Mouse (Mus musculus) thymus, postnatal 0 days (tissue): Measurements from ENCODE around the gene Myo10. TPM values are rescaled to one million over a fixed set of nuclear protein-coding genes. Genes with fewer than 3 reads are reported as not detected.

Source experiments
- DNase-seq: peaks from one replicate; pipeline ENCODE4 v3.0.0-alpha.2; 2015; ENCODE audit warnings: low spot score
- polyA plus RNA-seq: library from polyadenylated mRNA; unstranded; fragments of >200 nt; fragmentation: Nextera tagmentation; extraction: Ambion mirVana; gene quantifications from 2 replicates; pipeline ENCODE4 v1.2.1, GENCODE M21; 2015

The Myo10 gene
- polyA plus RNA-seq, 1 experiment from 2014 or later: 16.3 TPM

DNA sequence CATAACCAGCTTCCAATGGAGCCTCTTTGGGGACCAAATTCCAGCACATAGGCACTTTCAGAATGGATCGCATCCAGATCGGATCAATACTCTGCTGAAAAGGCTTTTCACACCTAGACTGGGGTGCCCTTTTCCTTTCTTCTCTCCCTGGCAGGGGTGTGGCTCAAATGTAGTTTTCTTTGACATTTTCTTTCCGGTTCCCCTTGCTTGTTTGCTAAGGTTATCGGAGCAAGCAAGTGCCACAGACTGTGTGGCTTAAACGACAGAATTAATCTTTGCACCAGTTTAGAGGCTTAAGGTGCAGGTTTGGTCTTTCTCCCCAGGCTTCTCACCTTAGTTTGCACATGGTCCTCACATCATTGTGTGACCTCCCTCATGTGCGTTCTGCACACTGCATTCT lies 11.1 kb upstream of the Myo10 start:
- DNase-seq: no peak

DNA sequence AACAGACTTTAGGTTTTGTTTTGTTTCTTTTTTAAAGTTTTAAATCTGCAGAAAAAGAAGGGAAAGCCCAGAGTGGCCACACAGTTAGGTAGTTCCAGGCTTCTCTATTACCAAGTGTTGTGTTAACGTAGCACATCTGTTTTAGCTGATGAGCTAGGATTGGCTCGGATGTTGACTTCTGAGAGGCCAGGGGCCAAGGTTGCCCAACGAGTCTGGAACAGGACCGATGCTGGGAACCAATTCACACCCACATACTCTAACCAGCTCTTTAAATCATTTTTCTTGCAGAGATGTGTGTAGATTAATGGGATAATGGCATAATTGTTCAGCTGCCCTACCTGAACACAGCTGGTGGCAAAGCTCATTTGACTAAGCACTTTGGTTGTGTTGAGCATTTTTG lies 1.8 kb upstream of the Myo10 start:
- no peak for DNase-seq

DNA sequence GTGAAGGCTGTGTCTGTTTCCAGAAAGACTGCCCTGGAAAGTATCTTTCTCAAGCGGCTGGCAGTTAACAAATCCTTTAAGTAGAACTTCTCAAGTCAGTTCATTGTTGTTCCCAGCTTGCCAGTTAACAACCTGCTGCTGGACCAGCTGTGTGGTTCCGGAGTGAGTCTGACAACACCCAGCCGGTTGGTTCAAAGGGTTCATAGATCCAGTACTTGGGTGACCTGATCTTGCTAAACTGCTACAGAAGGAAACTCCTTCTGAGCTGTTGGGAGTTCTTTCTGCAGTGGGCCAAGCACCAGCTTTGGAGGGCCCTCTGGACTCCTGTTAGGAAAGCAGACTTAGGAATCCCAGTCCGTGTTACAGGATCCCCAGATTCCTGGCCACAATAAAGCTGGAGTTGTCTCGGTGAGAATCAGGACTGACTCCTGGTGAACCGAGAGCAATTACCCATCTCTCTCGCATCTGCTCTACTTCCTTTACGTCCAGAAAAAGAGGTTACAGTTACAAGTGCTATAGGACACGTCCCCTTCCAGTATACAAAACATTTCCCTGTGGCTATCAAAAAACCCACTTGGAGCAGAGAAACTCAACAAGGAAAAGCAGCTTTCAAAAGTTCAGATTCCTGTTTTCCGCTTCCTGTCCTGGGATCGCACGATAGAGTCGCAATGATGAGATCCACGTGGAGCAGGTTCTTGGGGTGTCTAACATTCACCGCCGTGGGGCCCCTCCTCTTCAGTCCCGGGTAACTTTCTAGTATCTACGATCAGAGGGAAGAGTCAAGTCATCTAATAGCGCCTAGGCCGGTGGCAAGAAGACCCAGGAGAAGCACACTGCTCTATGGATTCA lies 750 bp upstream of the Myo10 start:
- DNase-seq: no peak

DNA sequence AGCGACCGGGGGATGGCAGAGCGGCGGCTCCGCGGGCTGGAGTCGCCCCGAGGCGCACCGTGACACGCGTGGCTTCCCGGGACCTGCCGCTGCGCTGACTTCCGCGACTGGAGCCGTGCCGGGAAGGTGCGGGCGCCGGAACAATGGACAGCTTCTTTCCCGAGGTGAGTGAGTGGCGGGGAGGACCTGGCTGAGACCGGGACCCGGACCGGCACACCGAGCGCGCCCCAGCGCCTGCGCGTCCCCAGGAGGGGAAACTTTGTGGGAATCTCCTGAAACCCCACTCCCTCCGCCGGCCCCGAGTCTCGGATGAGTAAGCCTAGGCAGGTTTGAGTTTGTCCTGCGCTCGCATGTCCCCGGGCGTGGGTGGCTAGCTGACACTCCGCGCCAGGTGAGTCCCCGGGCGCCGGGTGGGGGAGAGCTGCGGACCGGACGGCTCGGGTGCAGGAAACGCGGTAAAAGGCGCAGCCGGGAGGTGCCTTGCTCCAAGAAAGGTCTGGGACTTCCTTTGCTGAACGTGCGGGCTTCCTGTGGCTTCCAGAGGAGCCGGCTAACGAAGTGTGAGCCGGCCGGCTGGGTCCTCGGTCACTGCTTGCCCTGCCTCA lies 644 bp downstream of the Myo10 start:
- DNase-seq: peak; percentile 60

DNA sequence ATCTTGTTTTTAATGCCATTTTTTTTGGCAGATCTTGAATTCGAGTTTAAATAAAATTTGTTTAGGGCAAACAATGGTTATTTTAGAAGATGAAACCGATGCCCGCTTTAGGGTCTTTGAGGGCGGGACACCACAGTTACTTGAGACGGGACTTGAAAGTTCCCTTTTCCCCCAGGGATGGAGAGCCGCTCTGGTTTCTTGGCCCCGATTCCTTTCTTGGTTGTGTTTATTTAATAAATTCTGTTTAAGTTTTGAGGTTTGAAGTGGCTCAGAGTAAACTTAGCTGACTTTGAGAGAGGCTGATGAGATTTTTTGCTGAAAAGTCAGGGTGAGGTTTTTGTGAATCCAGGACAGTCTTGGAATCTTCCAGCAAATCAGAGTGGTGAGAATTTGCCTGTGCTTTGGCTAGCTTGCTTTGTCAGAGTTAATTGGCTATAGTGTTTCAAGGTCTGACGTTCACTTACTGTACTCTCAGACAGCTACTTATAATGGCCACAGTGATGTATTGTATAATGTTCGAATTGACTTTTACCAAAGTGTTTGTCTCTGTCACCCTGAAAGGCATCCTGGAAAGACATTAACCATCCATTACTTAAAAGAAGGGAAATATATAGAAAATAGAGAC lies 1.3 kb downstream of the Myo10 start:
- no peak for DNase-seq

DNA sequence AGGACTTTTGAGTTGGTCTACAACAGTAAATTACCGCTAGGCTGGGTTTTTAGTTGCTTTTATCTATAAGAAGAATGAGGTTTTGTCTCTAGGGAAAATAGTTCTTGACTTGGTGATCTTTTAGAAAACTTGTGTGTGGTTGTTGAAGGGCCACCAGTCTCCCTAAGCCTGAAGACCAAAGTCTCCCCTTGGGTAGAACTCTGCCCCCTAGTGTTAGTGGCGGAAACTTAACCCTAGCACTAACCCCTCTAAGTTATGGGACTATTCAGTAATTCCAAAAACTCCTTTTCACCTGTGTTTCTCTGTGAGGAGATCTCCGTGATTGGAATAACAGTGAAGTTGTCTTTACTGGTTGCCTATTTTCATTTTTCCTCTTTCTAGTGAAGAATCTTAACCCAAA lies 1.9 kb downstream of the Myo10 start:
- peak; percentile 78 for DNase-seq

DNA sequence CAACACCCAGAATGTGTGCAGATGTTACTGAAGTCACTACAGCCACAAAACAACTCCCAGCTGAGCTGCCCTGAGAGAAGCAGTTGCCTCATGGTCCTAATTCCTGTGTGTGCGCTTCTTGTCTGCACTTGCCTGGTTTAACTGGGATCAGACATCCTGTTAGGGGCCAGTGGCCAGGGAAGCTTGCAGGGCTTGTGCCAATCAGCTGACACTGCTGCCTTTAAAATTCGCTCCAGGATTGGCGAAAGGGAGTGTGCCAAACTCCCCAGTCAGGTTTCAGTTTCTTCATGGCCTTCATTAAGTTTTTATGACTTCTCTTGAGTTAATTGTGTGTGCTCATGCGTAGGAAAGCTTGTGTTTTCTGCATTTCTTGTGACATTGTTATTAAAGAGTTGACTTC lies 3.1 kb downstream of the Myo10 start:
- no peak for DNase-seq

DNA sequence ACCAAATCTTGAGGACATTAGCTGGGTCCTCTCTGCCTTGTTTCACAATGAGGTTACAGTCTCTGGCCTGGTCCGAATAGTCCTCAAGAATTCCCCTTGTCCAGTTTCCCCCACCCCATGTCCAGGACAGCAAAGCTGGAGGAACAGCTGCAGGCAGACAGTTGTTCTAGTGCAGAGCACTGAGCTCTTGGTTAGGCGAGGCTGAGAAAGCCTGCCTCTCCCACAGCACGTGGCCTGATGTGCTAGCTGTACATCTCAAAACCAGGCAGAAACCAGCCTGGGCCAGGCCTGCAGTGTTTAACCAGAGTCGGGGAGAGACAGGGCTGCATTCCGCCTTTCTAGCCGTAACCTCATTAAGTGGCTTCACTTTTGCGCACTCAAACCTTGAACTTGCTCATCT lies 4.7 kb downstream of the Myo10 start:
- DNase-seq: no peak

DNA sequence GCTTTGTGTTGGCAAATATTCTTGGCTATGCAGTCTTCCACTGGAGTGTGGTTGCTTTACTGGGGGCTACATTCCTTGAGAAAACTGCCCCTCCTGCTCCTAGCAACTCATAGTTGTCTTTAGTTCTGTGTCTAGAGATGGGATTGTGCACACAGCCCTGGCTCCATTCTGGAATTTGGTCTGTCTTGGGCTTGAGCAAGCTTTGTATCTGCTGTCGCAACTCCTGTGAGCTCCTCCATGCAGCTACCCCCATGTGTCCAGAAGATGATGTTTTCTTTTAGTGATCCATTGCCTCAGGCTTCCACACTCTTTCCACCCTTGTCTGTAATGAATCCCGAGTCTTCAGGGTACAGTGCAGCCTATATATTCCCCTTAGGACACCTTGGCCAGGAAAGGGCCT lies 5.9 kb downstream of the Myo10 start:
- no peak for DNase-seq

DNA sequence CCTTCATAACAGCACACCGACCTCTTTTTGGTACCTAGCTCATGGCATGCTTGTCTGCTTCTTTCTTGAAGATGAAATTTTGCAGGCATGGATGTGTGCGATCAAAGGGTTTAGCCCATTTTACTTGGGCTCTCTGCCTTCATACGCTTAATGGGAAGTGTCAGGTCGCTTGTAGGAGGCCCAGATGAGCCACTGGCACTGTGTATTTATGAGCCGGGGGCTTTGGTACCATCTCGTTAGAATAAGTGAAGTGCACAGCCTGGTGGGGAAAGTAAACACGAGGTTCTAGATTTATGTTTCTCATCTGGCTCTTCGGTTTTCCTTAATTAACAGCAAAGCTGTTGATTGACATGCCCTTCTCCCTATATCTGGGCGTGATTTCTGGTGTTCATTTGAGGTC lies 8.4 kb downstream of the Myo10 start:
- DNase-seq: no peak

DNA sequence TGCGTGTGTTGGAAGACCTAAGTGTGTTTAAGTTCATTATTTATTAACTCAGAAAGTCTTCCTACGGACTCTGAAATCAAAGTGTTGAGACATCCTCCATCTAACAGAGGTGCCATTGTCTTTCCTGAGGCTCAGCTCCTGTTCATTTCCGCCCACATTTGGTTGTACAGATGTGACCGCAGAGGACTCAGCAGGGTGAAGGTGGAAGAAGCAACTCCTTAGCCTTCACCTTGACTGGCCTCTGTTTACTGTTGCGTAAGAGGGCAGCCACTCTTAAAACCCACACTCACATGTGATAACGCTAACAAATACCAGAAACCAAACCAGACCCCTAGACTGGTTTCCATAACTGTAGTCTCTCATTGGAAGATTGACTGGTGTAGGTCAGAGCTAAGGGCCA lies 9.0 kb downstream of the Myo10 start:
- DNase-seq: no peak

DNA sequence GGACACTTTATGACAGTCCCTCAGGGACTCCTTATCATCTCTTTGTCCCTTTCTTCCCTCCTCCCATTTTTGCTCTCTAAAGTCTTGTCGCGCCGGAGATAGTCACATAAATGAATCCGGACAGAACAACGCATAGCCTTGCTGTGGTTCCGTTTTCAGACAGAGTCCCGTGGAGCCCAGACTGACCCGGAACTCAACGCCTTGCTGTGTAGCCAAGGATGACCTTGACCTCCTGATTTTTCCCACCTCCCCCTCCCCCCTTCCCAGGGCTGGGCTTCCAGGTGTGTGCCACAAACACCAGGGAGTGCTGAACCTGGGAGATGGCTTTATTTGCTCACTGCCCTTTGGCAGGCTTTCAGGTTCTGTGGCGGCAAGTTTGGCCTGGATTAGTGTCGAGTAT lies 10.6 kb downstream of the Myo10 start:
- no peak for DNase-seq

DNA sequence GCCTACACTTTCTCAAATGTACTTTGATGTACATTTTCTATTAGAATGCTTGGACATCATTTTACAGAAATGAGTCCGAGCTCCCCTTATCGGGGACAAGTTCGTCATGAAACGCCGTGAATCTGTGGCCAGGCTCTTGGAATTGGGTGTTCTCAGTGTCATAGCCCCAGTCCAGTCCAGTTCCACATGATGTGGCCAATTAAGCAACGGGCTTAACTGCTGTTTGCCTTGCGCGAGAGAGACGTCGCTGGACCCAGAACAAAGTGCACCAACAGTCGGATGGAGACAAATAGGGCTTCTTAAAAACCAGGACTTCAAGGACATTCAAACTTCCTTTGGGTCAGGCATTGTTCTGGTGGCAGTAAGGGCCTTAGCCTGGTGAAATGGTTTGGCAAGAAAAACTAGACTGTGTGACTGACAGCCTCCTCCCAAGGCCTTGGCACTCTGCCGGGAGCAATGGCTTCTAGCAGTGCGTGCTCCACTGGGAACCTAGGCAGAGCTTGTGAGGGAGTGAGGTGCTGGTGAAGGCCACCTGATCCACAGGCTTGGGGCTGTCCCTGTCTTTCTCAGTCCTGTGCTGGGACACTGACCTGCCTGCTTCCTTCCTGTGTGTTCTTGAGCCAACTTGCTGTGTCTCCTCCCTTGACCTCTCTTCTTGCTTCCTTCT lies 11.5 kb downstream of the Myo10 start:
- no peak for DNase-seq

DNA sequence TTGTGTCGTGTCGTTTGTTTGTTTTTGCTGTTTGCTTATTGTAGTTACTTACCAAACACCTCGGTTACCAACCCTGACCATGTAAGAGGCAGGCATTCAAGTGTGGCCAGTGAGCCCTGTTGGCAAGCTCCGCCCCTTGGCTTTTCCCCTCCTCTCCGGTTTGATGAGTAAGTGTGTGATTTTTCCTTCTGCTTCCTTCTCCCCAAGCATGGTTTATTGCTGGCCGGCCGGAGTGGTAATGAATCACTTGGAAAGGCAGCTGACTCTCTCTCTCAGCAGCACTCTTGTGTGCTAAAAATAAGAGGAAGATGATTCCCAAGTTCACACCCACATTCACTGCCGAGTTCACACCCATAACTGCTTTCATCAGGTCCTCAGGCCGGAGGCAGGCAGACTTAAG lies 15.4 kb downstream of the Myo10 start:
- DNase-seq: no peak

DNA sequence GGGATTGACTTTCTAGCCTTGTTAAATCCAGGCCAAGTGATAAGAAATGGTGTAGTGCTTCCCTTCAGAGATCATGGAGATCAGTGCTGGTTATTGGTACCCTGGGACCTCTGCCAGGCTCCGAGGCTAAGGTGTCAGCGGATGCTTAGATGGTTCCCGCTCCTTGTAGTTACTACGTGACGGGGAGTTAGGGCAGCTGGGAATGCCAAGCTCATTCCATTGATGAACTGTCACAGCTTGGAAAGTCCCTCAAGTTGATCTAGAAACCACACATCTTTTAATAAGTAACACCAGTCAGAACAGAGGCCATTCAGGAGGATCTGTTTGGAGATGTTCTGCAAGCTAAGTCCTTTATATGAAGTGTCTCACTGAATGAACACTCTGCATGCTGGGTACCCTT lies 16.9 kb downstream of the Myo10 start:
- DNase-seq: no peak

DNA sequence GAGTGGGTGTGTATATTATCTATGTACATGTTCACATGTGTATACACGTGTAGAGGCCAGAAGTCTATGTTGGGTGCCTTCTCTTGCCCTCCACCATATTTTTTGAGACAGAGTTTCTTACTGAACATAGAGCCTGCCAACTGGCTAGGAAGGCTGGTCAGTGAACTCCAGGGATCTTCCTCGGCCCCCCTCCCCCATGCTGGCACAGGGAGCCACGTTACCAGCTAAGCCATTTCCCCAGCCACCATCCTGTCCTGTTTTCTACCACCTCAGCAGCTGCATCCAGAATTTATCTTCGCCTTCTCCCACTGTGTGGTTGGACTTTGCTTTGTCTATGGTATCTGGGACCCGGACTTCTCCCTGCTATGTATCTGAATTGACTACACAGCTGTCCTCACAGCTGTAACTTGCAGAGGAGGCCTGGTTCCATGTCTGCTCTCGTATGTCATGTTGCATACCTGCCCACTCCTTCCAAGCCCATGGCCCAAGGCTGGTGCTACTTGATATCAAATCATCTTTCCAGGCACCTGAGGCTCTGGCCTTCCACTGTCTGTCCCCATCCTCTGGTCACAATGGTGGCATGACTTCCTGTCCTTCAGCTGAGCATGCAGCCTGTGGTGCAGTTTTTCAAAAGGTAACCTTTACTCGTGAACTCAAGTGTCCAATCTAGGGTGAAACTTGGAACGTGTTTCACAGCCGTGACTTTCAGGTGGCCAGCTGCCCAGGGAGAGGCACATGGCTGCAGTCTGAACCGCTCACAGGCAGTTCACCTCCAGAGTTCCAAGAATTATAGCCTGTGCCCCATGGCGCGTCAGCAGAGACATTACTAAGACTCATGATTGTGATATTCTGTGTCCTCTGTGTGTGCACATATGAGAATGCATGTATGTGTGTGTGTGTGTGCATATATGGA lies 18.8 kb downstream of the Myo10 start:
- DNase-seq: no peak

DNA sequence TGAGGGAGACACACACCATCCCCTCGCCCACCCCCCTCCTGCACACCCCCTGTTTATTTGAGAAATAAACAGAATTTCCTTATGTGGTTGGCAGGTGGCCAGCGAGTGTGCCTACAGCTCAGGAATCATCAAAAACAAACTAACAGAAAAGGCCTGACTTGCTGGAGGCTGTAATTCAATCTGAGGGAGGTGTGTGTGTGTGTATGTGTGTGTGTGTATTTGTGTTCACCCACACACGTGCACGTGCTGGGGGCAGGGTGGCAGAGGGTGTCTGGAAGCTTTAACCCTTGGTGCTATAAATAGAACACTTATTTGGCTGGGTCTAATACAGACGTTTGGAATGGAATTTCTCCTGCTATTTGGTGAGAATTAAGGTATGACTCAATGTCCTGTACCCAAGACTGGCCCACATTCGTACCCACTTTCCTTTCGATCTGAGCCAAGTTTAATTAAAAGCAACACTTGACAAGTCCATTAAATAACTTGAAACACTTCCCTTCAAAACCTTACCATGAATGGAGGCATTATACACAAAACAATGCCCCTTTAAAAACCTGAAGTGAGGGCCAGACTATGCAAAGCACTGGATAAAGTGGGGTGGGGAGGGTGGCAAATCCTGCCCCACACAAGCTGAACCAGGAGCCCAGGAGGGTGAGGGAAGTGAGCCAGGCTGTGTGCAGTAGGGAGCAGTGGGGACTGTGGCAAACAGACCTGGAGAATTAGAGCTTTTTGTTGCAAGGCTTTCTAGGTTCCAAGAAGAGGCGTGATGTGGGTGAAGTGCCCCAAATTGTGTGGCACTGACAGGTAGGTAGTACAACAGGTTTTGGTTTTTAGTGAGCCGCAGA lies 20.1 kb downstream of the Myo10 start:
- no peak for DNase-seq

DNA sequence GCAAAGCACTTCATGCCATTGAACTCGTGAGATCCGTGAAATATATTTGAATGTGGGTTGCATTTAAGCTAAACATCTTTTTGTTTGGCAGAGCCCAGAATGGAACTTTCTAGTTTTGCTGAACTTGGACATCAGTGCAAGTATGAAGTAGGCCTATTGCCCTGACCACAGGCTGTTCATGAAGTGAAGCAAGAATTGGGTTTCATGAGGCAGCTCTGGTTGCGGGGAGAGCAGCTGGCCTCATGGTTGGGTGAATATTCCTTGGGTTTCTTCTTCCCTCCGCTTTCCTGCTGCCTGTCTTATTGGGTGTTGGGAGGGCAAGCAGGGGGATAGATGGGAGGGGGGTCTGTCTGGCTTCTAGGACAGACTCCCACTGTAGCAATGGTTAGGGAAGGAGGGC lies 23.5 kb downstream of the Myo10 start:
- DNase-seq: no peak

DNA sequence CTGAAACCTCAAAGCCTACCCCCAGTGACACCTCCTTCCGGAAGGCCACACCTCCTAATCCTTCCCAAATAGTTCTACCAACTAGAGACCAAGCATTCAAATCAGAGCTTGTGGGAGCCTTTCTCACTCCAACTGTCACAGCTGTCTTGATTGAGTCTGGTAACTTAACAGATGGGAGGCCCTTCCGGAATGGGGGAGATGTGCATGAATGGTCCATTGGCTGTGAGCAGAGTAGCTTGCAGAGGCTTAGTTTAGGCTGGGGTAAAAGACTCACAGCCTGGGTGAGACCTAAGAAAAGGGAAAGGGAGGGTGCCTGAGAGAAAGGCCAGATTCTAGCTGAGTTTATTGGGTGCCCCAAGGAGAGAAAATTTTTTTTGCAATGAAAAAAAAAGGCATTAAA lies 26.0 kb downstream of the Myo10 start:
- DNase-seq: no peak

DNA sequence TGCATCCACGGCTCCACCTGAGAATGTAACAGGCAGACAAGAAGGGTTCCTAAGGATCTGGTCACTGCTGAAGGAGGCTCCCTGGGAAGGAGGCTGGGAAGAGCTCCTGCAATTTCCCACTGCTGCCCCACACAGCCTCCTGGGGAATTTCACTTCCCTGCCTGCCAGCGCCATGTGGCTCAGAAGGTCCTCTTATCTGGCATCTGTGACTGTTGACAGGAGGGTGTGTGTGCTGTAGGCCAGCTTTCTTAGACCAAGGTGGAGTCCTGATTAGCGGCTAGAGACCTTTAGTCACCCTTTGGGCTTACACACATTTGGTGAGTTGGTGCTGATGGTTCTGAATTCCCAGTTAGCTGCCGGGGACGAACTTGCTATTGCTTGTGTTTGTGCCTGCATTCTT lies 28.0 kb downstream of the Myo10 start:
- DNase-seq: no peak
